Mouse (Mus musculus): ENCODE results near the gene Pawr.
"Not testable (repeated sequence)": the region's sequence is repeated elsewhere in the genome, so short reads cannot be mapped to it uniquely, and the experiment has no call there.

Gene Pawr

GRCm38 (mm10) chr10:108314396-108314795, 17.5 kb upstream of the Pawr start:
- DNase-seq (ENCODE audit: low read depth, low spot score): no peak

DNA sequence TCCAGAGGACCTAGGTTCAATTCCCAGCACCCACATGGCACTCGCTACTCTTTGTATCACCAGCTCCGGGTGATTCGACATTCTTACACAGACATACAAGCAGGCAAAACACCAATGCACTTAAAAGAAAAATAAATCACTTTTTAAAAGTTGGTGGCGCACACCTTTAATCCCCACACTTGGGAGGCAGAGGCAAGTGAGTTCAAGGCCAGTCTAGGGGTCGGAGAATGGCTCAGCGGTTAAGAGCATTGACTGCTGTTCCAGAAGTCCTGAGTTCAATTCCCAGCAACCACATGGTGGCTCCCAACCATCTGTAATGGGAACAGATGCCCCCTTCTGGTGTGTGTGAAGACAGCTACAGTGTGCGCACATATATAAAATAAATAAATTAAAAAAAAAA, 16.7 kb upstream of the Pawr start:
- no peak for DNase-seq (ENCODE audit: low read depth, low spot score)

GRCm38 (mm10) chr10:108328356-108328755, 3.6 kb upstream of the Pawr start:
- no peak for DNase-seq (ENCODE audit: low read depth, low spot score)

GRCm38 (mm10) chr10:108328983-108329382, 2.9 kb upstream of the Pawr start:
- DNase-seq (ENCODE audit: low read depth, low spot score): no peak

GRCm38 (mm10) chr10:108329771-108330170, 2.1 kb upstream of the Pawr start:
- DNase-seq (ENCODE audit: low read depth, low spot score): no peak

DNA sequence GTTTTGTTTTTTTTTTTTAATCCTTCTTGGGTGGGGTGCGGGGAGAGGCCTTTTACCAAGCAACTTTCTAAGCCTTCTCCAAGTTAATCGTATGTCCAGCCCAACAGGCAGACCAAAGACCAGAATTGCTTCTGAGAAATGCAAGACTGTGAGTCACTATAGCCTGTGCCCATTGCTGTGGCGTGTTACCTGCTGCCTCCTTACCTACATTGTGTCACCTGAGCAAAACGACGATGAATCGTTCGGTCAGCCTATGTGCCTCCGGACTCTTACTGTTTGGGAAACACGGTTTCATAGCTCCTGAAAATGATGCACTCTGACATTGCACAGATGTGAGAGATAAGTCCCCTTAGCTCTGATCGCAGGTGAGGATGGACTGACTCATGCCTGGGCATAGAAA, 957 bp upstream of the Pawr start:
- DNase-seq (ENCODE audit: low read depth, low spot score): no peak

GRCm38 (mm10) chr10:108332571-108333541, 935 bp downstream of the Pawr start:
- DNase-seq (ENCODE audit: low read depth, low spot score): no peak

- DNase-seq (ENCODE audit: low read depth, low spot score): no peak
Measured at GRCm38 (mm10) chr10:108333642-108334041, 1.7 kb downstream of the Pawr start.

DNA sequence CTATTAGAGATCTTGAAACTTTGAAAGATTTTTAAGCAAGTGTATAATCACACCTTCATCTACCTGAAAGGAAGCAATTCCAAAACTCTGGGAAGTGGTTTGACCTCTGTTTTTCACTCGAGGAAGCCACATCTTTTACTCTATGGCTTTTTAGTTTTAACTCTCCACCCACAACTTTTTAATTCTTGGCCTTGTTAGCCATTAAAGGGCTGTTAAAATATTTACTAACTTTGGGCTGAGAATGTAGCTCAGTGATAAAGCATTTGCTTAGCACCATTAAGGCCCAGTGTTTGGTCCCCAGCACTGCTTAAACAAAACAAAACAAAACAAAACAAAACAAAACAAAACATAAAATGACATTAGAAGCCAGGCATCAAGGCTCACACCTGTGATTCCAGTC, 2.2 kb downstream of the Pawr start:
- DNase-seq (ENCODE audit: low read depth, low spot score): no peak

DNA sequence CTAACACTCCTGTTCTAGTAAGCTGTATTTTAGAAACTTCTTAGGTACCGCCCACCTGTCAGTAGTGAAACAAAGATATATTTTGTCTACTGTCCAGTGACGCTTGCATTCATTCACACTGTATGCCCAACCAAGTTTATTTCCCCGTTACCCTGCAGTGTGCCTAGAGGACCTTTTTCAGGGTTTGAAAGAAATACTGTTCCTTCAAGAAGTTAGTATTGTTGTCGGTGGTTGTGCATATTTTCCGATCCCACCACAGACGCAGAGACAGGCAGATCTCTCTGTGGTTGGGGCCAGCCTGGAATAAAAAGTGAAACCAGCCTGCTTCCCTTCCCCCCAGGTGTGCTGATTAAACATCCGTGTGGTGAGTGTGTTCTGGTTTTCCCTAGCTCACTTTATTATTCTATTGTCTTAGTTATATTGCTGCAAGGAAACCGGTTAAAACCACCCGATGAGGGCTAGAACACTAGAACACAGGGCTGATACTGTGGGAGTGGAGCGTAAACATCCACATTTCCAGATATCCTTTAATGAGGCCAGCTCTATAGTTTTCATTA, 3.9 kb downstream of the Pawr start:
- no peak for DNase-seq (ENCODE audit: low read depth, low spot score)

- DNase-seq (ENCODE audit: low read depth, low spot score): no peak
Measured at GRCm38 (mm10) chr10:108336581-108336980, 4.7 kb downstream of the Pawr start.

GRCm38 (mm10) chr10:108338055-108338961, 6.4 kb downstream of the Pawr start:
- no peak for DNase-seq (ENCODE audit: low read depth, low spot score)

- no peak for DNase-seq (ENCODE audit: low read depth, low spot score)
Measured at GRCm38 (mm10) chr10:108339118-108339517, 7.2 kb downstream of the Pawr start.

DNA sequence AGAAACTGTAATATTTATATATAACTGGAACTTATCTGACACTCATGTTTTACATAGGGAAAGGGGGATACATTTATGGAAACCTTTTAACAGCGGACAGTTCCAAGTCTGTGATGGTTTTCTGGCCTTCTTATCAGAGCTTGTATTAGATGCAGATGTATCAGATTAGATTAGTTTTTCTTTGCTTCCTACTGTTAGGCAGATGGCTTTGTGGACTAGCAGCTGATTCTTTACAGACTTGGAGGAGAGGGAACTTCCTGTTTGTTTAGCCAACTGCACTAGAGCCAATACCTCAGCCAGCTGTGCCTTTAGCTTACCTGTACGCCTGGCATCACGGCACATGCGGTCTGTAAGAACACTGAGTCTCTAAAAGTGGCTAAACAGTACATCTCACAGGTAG, 8.0 kb downstream of the Pawr start:
- no peak for DNase-seq (ENCODE audit: low read depth, low spot score)

DNA sequence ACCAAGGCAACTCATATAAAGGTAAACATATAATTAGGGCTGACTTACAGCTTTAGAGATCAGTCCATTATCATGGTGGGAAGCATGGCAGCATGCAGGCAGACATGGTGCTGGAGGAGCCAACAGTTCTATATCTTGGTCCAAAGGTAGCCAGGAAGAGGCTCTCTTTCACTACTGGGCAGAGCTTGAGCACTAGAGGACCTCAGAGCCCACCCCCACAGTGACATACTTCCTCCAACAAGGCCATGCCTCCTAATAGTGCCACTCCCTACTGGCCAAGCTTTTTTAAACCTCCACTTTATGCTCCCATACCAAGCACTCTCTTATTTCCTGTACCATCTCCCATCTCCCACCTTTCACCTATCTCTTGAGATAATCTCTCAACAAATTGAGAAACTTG, 11.8 kb downstream of the Pawr start:
- DNase-seq (ENCODE audit: low read depth, low spot score): no peak

DNA sequence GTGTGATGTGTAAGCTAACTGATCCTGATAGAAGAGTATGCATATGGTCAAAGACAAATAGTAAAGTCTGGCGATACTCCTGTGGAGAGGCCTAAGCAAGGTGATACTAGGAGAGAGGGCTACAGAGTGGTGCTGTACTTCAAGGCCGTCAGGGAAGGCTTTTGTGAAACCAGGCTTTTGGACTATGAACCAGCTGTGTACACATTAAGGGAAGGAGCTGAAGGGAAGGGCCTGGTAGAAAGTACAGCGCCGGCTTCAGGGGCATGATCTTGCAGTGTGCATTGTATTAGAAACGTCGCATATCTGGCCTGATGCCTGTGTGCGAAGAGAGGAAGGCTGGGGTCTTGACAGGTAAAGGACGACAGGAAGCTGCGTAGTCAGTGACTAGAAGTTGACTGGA, 13.2 kb downstream of the Pawr start:
- DNase-seq (ENCODE audit: low read depth, low spot score): no peak

GRCm38 (mm10) chr10:108346301-108346700, 14.4 kb downstream of the Pawr start:
- DNase-seq (ENCODE audit: low read depth, low spot score): not testable (repeated sequence)

DNA sequence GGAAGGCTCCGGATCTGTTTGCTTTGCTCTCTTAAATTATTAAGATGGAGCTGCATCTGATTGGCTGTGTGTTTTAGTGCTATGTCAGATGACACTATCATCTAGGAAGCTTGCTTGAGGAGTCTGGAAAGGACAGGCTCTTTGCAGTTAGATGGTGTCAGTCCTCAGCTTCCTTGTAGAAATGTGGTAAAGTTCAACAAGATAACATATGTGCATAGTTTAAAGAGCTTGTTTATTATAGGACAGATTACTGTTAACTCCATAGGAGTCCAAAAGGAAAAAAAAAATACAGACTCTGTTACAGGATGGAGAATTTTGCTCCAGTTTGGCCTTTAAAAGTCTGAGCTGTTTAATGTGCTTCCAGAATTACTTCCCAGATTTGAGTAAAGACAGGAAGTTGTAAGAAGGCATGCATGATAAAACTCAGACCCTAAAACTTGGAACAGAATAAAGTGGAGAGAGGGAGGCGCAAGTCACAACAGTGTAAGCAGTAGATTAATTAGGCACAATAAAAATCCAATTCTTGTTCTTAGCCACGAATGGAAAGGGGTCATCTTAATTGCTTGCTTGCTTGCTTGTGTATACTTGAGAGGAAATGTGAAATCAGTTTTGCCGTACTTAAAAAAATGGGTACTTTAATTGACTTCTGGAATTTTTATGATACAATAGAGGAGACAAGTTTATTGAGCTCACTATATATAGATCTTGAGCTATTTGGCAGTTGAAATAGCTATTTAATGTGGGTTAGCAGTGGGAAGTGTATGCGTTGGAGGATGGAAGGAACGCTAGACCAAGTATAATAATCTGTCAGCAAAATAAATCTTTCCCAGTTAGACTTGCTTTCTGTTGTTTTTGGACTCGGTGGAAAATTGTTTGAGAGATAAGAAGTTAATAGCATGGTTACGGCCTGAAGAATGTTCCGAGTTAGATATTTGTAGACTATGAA, 18.5 kb downstream of the Pawr start:
- no peak for DNase-seq (ENCODE audit: low read depth, low spot score)

DNA sequence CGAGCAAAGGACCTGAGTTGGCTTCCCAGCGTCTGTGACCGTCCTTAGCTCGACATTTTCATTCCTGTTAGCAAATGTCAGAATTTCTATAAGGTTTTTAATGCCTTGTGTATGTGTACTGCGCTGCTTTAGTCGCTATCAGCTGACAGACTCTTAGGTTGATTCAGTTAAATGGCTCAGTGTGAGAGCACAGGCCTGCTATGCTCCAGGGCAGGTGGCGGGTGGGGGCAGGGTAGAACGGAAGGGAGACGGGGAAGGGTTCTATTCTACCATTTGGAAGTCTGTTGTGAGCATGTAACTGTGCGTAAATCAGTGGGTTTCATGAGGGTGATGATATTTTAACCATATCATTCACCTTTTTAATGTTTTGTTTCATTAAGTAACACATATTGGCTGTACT, 21.0 kb downstream of the Pawr start:
- no peak for DNase-seq (ENCODE audit: low read depth, low spot score)

DNA sequence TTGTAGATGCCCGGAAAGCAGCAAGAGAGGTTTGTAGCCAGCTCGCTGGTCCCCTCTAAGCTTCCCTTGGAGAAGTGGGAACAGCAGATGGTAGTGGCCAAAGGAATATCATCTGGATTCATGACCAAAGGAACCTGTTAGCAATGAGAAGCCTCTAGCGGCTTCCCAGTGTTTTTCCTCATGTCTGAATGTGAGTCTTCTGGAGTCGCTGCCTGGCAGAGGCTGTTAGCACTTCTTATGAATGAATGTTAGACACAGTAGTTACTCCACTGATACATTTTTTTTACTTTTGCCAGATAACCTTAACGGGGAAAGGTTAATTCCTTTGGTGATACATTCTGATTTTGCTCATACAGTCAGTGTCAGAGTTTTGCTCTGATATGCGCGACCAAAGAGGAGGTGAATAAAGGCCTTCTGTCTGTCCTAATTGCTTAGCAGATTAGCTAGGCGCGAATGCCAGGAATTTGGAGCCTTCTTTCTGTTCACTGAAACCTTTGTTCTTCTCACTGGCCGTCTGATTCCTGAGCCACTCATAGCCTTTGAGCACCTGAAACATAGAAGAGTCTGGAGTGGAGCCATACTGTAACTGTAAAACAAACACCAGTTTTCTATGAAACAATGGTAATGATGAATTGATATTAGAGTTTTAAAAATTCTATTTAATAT, 22.9 kb downstream of the Pawr start:
- no peak for DNase-seq (ENCODE audit: low read depth, low spot score)

Measured in brain, embryonic 18.5 days (tissue).